Mouse (Mus musculus) MEL-GATA-1-ER (cell line): ENCODE results near the gene Bmp6.

Experiments
- DNase-seq: peaks from one replicate; pipeline ENCODE4 v3.0.0-alpha.2; 2012; ENCODE audit warnings: low read depth; ENCODE audit errors: extremely low read depth

Bmp6 gene

DNA sequence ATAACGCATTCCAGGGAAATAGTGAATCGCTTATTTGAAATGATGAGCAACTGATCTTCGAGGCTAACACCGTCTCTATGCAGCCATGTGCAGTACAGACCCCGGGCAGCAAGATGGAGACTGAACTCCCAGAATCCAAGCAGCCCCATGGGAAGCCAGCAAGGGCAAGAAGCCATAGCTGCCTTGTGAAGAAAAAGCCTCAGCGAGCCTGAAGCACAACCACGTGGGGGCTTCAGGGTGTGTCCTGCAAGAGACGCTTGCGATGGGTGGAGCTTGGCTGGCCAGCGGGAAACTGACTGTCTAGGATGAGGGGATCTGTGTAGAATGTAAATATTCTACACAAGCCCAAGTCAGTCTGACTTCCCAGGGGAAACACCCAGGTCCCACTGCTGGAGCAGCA lies 167.1 kb downstream of the Bmp6 start:
- DNase-seq: no peak

GRCm38 (mm10) chr13:38513921-38514320 lies 169.0 kb downstream of the Bmp6 start:
- no peak for DNase-seq

GRCm38 (mm10) chr13:38515431-38515830 lies 170.5 kb downstream of the Bmp6 start:
- no peak for DNase-seq

DNA sequence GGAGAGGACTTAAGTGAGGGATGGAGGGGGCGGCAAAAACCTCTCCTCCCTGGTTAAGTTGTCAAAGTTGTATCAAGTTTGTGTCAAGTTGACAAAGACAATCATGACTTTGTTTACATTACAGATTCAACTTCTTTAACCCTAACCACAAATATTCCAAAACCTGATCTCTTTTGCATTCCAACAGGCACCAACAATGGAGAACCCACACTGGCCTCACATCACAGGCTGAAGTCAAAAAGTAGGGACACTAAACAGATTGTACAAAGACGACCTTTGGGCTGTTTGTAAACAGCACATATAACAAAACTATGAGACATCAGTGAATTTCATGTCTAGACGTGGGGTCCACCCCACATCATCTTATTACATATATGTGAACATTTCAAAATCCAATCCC lies 170.9 kb downstream of the Bmp6 start:
- no peak for DNase-seq

GRCm38 (mm10) chr13:38516582-38516981 lies 171.7 kb downstream of the Bmp6 start:
- DNase-seq: no peak

DNA sequence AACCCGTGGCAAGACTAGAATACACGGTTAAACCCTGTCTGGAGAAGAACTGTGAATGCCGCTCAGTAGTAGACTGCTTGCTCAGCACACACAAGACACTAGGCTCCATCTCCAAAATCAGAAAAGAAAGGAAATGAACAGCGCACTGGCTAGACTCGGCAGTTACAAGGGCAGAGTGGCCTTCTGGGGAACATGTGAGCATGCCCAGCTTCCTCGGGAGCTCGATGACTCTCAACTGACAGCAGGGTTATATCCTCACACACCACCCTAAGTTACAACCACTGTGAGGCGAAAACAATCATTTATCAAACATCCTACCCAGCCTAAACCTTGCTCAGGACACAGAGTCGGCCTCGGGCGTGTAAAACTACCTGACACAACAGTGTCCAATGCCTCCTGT lies 175.4 kb downstream of the Bmp6 start:
- DNase-seq: no peak

GRCm38 (mm10) chr13:38522056-38522654 lies 177.2 kb downstream of the Bmp6 start:
- no peak for DNase-seq

GRCm38 (mm10) chr13:38523231-38523630 lies 178.3 kb downstream of the Bmp6 start:
- no peak for DNase-seq

DNA sequence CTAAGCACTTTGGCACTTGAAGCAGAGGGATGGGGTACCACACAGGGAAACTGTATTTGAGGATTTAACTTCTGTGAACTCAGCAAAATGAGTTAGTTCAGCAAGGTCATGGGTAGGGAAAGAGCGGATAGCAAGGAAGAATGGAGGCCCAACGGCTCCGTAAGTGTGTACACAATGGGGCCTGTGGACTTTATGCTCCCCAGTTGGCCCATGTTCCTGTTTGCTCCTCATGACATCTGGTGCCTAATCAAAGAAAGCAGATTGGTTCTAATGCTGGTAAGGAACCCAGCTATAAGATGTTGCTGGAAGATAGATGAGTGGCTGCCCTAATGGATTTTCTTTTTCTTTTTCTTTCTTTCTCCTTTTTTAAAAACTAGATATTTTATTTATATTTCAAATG lies 180.4 kb downstream of the Bmp6 start:
- no peak for DNase-seq

DNA sequence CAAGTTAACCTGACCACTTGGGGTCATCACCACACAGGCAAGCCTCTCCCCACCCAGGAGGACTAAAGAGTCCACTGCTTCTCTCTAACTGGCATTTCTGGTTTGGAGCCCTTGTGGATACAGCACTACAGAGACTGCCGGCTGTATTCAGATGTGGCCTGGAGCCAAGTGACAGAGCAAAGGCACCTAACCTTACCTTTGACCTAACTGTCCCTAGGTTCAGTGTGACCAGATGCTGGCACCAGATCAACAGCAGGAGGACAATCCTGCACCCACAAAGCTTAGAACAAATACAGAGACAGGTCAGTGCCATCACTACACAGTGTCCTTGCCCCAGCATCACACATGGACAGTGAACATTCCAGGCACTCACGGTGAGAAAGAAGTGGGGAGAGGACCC lies 181.2 kb downstream of the Bmp6 start:
- DNase-seq: no peak

DNA sequence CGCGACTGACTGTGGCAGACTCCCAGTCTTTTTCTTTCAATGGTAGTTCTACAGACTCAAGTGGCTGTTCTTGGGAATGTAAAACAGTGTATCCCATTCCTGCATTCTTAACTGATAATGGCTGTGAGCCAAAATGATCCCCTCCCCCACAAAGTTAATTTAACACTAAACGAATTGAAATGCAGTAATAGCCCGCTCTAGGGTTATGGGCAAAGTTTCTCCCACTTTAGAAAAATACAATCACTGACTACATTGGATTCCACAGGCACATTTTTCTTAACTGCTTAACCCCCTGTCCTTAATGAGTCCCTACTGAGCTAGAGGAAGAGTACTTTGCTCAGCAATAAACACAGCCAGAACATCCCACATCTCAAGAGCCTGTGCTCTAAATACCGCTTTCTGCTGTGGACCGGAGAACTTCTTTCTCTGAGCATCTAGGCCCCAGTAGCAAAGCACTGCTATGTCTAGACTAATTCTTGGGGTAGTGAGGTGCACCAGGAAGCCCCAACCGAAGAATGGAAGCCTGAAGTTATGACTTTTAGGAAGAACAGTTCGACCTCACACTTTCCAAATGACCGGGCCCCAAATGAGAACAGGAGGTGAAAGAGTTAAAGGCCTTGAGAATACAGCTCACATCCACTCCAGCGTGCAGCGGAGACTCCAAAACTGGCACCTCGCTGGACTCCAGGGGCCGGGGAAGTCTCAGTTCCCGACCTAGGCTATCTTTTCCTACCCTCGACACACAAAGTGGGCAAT lies 182.3 kb downstream of the Bmp6 start:
- no peak for DNase-seq

GRCm38 (mm10) chr13:38527797-38528650 lies 183.1 kb downstream of the Bmp6 start:
- DNase-seq: peak; percentile 44

- DNase-seq: peak; percentile 18
Measured at GRCm38 (mm10) chr13:38528687-38529294, 183.9 kb downstream of the Bmp6 start, which contains the start of gene Txndc5. Gene Txndc5, minus strand, starts transcription at chr13:38528824.

DNA sequence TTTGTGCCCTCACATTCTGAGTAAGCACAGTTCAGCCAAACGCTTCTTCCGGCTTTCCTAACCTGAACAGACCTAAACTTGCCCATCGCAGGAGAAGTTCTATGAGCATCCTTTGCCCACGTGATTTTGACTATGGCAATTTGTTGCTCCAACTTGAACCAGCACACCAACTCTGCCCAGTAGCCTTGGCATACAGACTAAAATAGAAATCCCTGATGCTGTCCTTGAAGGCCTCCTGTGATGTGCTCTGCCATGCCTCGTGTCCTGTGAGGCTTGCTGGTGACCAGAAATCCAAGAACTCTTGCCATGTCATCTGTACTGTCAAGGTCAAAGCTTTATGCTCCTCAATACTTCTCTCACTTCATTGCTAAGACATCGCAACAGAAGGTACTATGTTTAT lies 184.7 kb downstream of the Bmp6 start:
- no peak for DNase-seq

DNA sequence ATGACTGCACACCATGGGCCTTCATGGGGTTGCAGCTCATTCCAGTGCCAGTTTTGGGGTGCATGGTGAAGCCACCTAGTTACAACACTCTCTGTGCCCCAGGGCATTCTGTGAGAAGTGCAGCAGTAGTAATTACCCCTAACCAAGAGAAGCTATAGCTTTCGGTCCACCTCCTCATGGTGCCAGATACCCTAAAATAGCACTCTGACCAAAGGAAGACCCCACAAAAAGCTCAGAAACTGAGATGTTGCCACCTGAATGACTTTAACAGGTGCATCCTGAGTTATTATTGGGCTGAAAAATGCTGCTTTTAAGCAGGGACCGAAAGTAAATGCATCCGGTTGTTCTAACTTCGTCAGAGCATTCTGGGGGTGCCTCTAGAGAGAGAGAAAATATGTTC lies 186.6 kb downstream of the Bmp6 start:
- DNase-seq: no peak

GRCm38 (mm10) chr13:38533461-38533860 lies 188.6 kb downstream of the Bmp6 start:
- DNase-seq: no peak

DNA sequence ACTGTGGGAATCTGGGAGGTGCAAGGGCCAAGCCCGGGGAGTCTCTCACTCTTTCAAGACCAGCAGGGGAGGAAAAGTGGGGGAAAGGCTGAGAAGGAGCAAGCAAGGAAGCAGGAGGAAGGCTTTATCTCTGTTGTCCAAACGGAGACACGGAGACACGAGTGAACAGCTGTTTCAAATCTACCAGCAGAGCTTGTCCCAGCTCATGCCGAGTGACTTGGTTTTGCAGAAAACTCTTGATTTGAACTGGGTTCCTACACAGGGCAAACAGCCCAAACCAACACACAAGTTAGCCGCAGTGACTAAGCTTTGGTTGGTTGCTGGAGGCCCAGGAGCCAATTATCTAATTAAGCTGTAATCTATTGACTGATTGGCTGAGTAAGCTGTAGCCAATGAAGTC lies 189.1 kb downstream of the Bmp6 start:
- DNase-seq: no peak

GRCm38 (mm10) chr13:38534731-38535130 lies 189.8 kb downstream of the Bmp6 start:
- DNase-seq: no peak

DNA sequence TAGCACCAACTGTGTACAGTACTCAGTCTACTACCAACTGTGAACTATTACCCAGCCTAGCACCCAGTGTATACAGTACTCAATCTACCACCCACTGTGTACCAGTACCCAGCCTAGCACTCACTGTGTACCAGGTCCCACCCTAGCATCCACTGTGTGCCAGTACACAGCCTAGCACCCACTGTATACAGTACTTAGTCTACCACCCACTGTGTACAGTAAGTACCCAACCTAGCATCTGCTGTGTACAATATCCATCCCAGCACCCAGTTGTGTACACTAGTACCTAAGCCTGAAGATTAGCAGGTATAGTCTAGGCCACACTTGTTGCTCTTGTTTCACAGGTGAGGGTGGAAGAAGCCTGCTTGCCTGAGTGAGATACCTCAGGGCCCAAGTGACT lies 192.6 kb downstream of the Bmp6 start:
- no peak for DNase-seq

GRCm38 (mm10) chr13:38539192-38539900 lies 194.4 kb downstream of the Bmp6 start:
- DNase-seq: no peak

DNA sequence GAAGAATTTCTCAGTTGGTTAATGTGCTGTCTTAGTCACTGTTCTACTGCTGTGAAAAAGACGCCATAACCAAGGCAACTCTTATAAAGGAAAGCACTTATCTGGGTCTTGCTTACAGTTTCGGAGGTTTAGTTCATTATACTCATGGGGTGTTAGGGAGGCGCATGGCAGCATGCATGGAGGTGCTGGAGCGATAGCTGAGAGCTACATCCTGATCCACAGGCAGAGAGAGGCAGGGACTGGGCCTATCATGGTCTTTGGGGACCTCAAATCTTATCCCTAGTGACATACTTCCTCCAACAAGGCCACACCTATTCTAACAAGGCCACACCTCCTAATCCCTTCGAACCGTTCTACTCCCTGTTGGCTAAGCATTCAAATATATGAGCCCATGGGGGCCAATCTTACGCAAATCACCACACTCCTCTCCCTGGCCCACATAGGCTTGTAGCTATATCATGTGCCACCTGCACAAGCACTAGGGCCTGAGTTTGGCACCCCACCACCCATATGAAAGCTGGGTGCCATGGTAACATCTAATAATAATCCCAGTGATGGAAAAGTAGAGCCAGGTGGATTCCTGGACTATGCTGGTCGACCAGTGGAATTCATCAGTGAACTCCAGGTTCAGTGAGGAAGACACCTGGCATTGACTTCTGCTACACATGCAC lies 198.7 kb downstream of the Bmp6 start:
- DNase-seq: no peak
